Mouse (Mus musculus) cerebellum, adult 2 months (tissue): Measurements from ENCODE around the gene Pex5l. TPM values are rescaled to one million over a fixed set of nuclear protein-coding genes. Genes with fewer than 3 reads are reported as not detected.

Experiments
- DNase-seq, 2 experiments: peaks; one replicate each; pipeline ENCODE4 v3.0.0; 2021
- H3K27ac ChIP-seq: fragments of 200-500 bp; 2 replicates; pipeline ENCODE4 v1.5.1; 2012; ENCODE audit warnings: low read length, control low read depth, inconsistent platforms; ENCODE audit not compliant: insufficient read depth
- H3K27me3 ChIP-seq: fragments of 200-500 bp; 2 replicates; pipeline ENCODE4 v1.6.1; 2012; ENCODE audit warnings: inconsistent platforms, mild to moderate bottlenecking, low read length, moderate library complexity; ENCODE audit not compliant: control insufficient read depth, insufficient read depth
- H3K4me1 ChIP-seq: fragments of 200-500 bp; 2 replicates; pipeline ENCODE4 v1.6.1; 2011; ENCODE audit warnings: low read length; ENCODE audit not compliant: control insufficient read depth, insufficient read depth
- H3K4me3 ChIP-seq: fragments of 200-500 bp; replicated peaks from 2 replicates; pipeline ENCODE3; 2011; ENCODE audit warnings: mild to moderate bottlenecking, low read depth, low read length, control low read depth; ENCODE audit not compliant: insufficient read depth
- CTCF ChIP-seq: fragments of 200-500 bp; IDR thresholded peaks from 2 replicates; pipeline ENCODE4 v1.5.1; 2011; ENCODE audit warnings: low read depth, mild to moderate bottlenecking, control low read depth, low read length, moderate library complexity, borderline replicate concordance; ENCODE audit not compliant: insufficient read depth
- POLR2A ChIP-seq: fragments of 200-500 bp; IDR thresholded peaks from 2 replicates; pipeline ENCODE4 v1.6.1; 2011; ENCODE audit warnings: low read length, control low read depth, borderline replicate concordance; ENCODE audit not compliant: insufficient read depth
- WGBS: fragments of 180-500 bp; shearing (Covaris S2); methylation state at CpG from one replicate; pipeline ENCODE4 v1.1.7; 2018; 5-methylcytosine and 5-hydroxymethylcytosine counted together
- polyA plus RNA-seq: library from polyadenylated mRNA; depleted of rRNA; stranded (reverse); fragments of >200 nt; gene quantifications from 2 replicates; pipeline ENCODE4 v1.2.3, GENCODE M21; 2012

Gene Pex5l
- polyA plus RNA-seq, 1 experiment = 121 TPM

DNA sequence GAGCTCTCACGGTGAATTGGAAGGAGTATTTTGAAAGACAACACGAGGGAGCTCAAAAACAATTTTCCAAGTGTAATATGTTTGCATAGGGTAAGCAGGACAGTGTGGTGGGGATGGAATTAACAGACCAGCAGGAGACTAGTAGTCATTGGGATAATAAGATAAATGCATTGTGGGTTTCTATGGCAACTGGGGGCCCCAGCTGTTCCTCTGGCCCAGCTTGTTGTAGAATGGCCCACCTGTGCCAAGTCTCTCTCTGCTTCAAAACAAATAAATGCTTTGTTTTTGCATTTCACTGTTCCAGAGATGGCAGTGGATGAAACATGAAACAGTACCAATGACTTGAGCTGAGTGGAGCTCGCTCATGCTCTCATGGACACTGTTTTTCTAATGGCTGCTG, 141.3 kb downstream of the Pex5l start:
- no peaks in the 10 kb centered on the region for H3K4me1 ChIP-seq
- H3K4me3 ChIP-seq = no peak overlapping the region
- TF ChIP-seq CTCF (no peak), POLR2A (no peak)
- 27% methylated on average over 3 of the region's 3 CpGs for WGBS
- no peak for DNase-seq
- H3K27me3 ChIP-seq = no peaks in the 10 kb centered on the region
- H3K27ac ChIP-seq = no peak overlapping the region

DNA sequence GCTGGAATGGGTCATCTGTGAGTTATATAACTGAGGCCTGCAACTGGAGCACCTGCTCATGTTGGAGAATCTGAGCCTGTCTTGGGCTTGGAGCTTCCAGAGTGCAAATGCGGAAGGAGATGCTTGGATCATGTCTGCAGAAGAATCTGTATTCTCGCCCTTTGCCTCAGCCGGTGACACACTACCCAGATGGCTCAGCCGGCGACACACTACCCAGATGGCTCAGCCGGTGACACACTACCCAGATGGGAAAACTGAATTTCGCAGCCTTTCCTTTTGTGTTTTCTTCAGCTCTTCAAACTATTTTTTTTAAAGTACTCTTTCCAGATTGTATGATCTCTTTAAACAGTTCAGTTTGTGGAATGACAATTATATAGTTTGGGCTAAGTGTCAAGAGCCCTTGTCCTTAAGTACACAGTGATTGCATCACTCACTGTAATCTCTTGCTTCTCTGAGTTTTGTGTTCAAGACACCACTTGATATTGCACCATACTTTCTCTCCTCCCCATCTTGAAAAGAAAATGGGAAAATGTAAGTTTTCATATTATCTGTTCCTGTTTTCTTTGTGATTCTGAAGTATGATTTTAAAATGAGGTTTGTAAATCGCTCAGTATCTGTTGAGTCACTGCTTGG, 142.5 kb downstream of the Pex5l start:
- Histone ChIP-seq H3K4me3 (no peak overlapping the region), H3K27ac (no peak overlapping the region), H3K27me3 (no peaks in the 10 kb centered on the region), H3K4me1 (no peaks in the 10 kb centered on the region)
- WGBS = 43% methylated on average over 8 of the region's 8 CpGs
- TF ChIP-seq POLR2A (no peak), CTCF (no peak)
- DNase-seq = no peak

DNA sequence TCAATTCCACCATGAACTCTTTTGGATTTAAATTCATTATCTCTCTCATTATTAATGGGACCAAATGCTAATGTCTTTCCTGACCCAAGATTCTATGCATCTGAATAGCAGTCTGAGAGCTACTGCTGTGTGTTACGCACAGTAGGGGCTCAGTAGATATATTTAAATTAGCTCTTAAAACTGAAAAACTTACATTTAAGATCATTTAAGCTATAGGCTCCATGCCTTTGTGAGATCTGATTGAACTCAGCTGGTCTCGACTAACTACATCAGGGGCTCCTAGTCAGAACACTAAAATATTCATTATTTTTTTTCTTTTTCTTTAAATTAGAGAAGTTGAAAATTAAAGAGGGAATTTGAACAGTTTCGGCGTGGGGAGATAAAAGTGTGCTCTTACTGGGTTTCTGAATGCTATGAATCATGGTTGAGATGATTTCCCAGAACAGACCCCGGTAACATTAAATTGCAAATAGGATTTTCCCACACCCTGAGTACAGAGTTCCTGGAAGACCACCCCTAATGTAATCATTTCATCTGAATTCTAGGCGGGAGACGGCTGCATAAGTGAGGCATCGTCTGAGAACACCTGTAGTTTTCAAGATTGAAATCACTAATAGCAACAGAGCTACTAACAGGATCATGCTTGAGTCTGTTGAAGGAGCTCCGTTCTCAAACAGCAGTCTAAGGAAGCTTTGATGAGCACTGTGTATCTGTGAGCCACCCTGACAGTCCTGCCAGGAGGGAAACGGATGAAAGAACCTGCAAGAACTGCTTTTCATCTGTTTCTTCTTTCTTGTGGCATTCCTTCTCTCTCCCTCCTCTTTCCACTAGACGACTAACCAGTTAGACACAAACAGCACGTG, 151.1 kb downstream of the Pex5l start:
- H3K4me1 ChIP-seq = no peaks in the 10 kb centered on the region

DNA sequence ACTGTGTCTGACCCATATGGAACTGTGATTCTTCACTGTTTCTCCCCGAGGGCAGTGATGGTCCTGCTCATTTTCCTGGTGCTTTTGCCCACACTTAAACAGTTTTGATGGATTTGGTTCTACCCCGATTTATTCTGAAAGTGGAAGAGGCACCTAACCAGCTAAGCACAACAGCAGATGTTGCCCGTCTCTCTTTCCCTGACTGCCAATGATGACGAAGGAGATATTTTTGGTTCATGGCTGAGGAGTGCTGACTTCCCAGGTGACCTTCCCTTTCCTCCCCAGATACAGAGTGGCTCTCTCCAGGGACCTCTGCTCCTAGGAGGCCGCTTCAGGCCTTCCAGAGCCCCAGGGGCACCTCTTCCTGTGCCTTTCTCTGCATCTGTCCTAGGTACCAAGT, 155.2 kb downstream of the Pex5l start:
- 74% methylated on average over 5 of the region's 5 CpGs for WGBS
- Histone ChIP-seq H3K27ac (no peak overlapping the region), H3K4me1 (no peaks in the 10 kb centered on the region), H3K27me3 (no peaks in the 10 kb centered on the region), H3K4me3 (no peak overlapping the region)
- no peak for TF ChIP-seq CTCF
- no peak for TF ChIP-seq POLR2A
- no peak for DNase-seq

More for the DNA sequence above, 151.1 kb downstream of the Pex5l start:
- Histone ChIP-seq H3K27ac (no peak overlapping the region), H3K4me3 (no peak overlapping the region), H3K27me3 (no peaks in the 10 kb centered on the region)
- no peak for DNase-seq
- no peak for TF ChIP-seq CTCF
- TF ChIP-seq POLR2A = no peak
- 67% methylated on average over 12 of the region's 12 CpGs for WGBS

DNA sequence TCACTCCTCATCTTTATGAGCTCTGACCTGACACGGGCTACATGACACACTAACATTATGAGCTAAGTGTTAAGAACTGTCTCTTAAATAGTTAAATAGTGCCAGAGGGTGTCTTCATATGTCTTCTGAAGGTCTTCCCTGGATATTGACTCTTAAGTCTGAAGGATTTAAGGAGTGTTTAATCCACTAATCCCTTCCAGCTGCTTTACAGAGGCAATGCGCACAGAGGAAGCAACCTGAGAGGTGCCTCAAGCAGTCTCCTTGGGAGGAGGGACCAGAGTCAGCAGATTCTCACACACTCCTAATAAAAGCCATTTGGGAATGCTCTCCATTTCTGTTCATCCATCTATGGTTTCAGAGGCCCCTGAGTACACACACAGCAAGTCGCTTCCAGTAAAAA, 157.9 kb downstream of the Pex5l start:
- Histone ChIP-seq H3K27me3 (no peaks in the 10 kb centered on the region), H3K27ac (no peak overlapping the region), H3K4me1 (no peaks in the 10 kb centered on the region), H3K4me3 (no peak overlapping the region)
- 88% methylated on average over 3 of the region's 3 CpGs for WGBS
- TF ChIP-seq POLR2A (no peak), CTCF (no peak)
- no peak for DNase-seq

DNA sequence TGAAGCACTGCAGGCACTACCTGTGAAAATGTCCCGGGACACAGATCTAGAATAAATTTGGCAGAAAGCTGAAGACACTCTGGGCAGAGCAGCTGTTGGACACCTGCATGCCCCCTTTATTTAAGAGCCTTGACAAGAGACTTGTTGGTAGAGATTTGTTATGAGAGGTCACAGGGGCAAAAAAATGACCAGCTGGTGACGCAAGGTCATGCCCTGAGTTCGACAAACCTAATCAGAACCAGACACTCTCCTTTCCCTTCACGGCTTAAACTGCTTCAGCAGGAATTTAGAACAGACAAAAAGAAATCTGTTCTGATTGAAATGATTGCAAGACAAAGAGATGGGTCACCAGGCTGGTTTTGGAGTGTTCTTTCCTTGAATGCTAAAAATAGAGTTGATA, 163.1 kb downstream of the Pex5l start:
- H3K4me3 ChIP-seq = no peak overlapping the region
- DNase-seq = no peak
- no peak overlapping the region for H3K27ac ChIP-seq
- no peaks in the 10 kb centered on the region for H3K27me3 ChIP-seq
- WGBS = 52% methylated on average over 4 of the region's 4 CpGs
- TF ChIP-seq POLR2A (no peak), CTCF (no peak)
- no peaks in the 10 kb centered on the region for H3K4me1 ChIP-seq

DNA sequence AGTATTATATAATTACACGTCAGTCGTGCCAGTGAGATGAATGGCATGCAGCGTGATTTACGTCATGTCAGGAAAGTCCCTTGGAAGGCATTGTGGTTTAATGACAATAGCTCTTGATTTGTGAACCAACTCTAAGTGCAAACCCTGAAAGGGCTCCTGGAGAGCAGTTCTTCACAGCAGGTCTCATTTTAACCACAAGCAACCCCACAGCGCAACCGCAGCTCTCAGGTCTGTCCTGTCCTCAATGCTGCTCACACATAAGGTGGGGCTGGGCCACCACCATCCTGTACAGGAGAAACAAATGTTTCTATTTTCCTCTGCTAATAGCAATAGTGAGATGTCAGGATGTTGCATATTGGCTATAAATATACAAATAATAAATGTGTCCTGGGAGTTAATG, 163.8 kb downstream of the Pex5l start:
- H3K27ac ChIP-seq = no peak overlapping the region
- TF ChIP-seq CTCF (no peak), POLR2A (no peak)
- 31% methylated on average over 6 of the region's 6 CpGs for WGBS

DNA sequence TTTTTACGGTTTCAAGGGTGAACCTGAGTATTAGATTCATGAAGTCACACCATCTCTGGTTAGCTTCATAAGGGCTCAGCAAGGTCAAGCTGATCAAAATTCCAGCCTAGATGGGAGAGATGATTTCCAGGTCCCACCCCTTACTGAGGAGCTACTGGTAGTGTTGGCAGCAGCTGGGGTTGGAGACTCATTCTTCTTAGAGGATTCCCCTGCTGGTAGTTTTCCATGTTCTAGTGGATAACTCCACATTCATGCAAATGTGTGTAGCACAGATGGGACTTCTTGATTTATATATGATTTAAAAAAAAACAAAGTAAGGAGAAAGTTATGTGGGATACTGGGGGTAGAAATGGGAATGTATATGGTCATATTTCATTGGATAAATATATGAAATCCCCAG, 172.8 kb downstream of the Pex5l start:
- TF ChIP-seq CTCF = no peak
- no peak for TF ChIP-seq POLR2A
- WGBS = 100% methylated on average over 1 of the region's 1 CpGs
- no peak overlapping the region for H3K4me3 ChIP-seq
- no peaks in the 10 kb centered on the region for H3K27me3 ChIP-seq
- DNase-seq = no peak
- H3K27ac ChIP-seq = no peak overlapping the region
- no peaks in the 10 kb centered on the region for H3K4me1 ChIP-seq

More for the DNA sequence above, 163.8 kb downstream of the Pex5l start:
- Histone ChIP-seq H3K27me3 (no peaks in the 10 kb centered on the region), H3K4me1 (no peaks in the 10 kb centered on the region), H3K4me3 (no peak overlapping the region)
- no peak for DNase-seq
